Mouse (Mus musculus): ENCODE results near the gene Ugp2. TPM values are rescaled to one million over a fixed set of nuclear protein-coding genes. Genes with fewer than 3 reads are reported as not detected.
"Not testable (repeated sequence)": the region's sequence is repeated elsewhere in the genome, so short reads cannot be mapped to it uniquely, and the experiment has no call there.

Gene Ugp2
- total RNA-seq, 2 experiments from 2014 or later = 76.5 to 77.6 TPM

GRCm38 (mm10) chr11:21343490-21343889 lies 27.5 kb downstream of the Ugp2 start:
- intact Hi-C loops (cut with DNase I) = no loop called here
- no peak for DNase-seq (ENCODE audit: low spot score in 2 of 2)

- intact Hi-C loops (cut with DNase I) = loop anchor here (2.0 kb wide), 1 partner anchor 32 kb away; the partner anchor contains the start of gene Ugp2
- DNase-seq (ENCODE audit: low spot score in 2 of 2) = peak; percentile 22 to 79
These were observed 31.9 kb downstream of the Ugp2 start for GRCm38 (mm10) chr11:21339088-21339487.

- intact Hi-C loops (cut with DNase I) = loop anchor here (2.0 kb wide), 1 partner anchor 33 kb away; the partner anchor contains the start of gene Ugp2
- no peak for DNase-seq (ENCODE audit: low spot score in 2 of 2)
These were observed 33.1 kb downstream of the Ugp2 start for GRCm38 (mm10) chr11:21337855-21338254.

GRCm38 (mm10) chr11:21332639-21333295 lies 38.2 kb downstream of the Ugp2 start:
- intact Hi-C loops (cut with DNase I) = no loop called here
- no peak for DNase-seq (ENCODE audit: low spot score in 2 of 2)

GRCm38 (mm10) chr11:21328141-21328540 lies 42.9 kb downstream of the Ugp2 start:
- DNase-seq (ENCODE audit: low spot score in 2 of 2) = no peak
- intact Hi-C loops (cut with DNase I) = no loop called here

GRCm38 (mm10) chr11:21327486-21327885 lies 43.5 kb downstream of the Ugp2 start:
- intact Hi-C loops (cut with DNase I) = no loop called here
- DNase-seq (ENCODE audit: low spot score in 2 of 2) = no peak

GRCm38 (mm10) chr11:21326770-21327169 lies 44.2 kb downstream of the Ugp2 start:
- DNase-seq (ENCODE audit: low spot score in 2 of 2) = no peak
- intact Hi-C loops (cut with DNase I) = no loop called here

- DNase-seq (ENCODE audit: low spot score in 2 of 2) = no peak
- intact Hi-C loops (cut with DNase I) = no loop called here
These were observed 45.2 kb downstream of the Ugp2 start for GRCm38 (mm10) chr11:21325781-21326180.

- intact Hi-C loops (cut with DNase I) = no loop called here
These were observed 48.7 kb downstream of the Ugp2 start for GRCm38 (mm10) chr11:21322349-21322748.

GRCm38 (mm10) chr11:21321577-21321976 lies 49.4 kb downstream of the Ugp2 start:
- intact Hi-C loops (cut with DNase I) = no loop called here
- DNase-seq (ENCODE audit: low spot score in 2 of 2) = no peak

More at GRCm38 (mm10) chr11:21322349-21322748, 48.7 kb downstream of the Ugp2 start:
- DNase-seq (ENCODE audit: low spot score in 2 of 2) = no peak

- intact Hi-C loops (cut with DNase I) = no loop called here
These were observed 56.9 kb downstream of the Ugp2 start for GRCm38 (mm10) chr11:21313922-21314657.

GRCm38 (mm10) chr11:21309516-21309915 lies 61.5 kb downstream of the Ugp2 start:
- intact Hi-C loops (cut with DNase I) = no loop called here
- DNase-seq (ENCODE audit: low spot score in 2 of 2) = no peak

More at GRCm38 (mm10) chr11:21313922-21314657, 56.9 kb downstream of the Ugp2 start:
- no peak for DNase-seq (ENCODE audit: low spot score in 2 of 2)

- DNase-seq (ENCODE audit: low spot score in 2 of 2) = peak in 1 of 2 experiments; percentile 21
- intact Hi-C loops (cut with DNase I) = no loop called here
These were observed 62.9 kb downstream of the Ugp2 start for GRCm38 (mm10) chr11:21308119-21308518.

- intact Hi-C loops (cut with DNase I) = loop anchor here (2.0 kb wide), 1 partner anchor 146 kb away; no protein-coding TSS in a partner anchor
- no peak for DNase-seq (ENCODE audit: low spot score in 2 of 2)
These were observed 63.8 kb downstream of the Ugp2 start for GRCm38 (mm10) chr11:21307078-21307668.

- intact Hi-C loops (cut with DNase I) = no loop called here
- DNase-seq (ENCODE audit: low spot score in 2 of 2) = no peak
These were observed 67.4 kb downstream of the Ugp2 start for GRCm38 (mm10) chr11:21303619-21304018.

GRCm38 (mm10) chr11:21295486-21295885 lies 75.5 kb downstream of the Ugp2 start:
- intact Hi-C loops (cut with DNase I) = no loop called here
- no peak for DNase-seq (ENCODE audit: low spot score in 2 of 2)

GRCm38 (mm10) chr11:21288153-21288552 lies 82.8 kb downstream of the Ugp2 start:
- DNase-seq (ENCODE audit: low spot score in 2 of 2); intact Hi-C loops (cut with DNase I): not testable (repeated sequence)

- DNase-seq (ENCODE audit: low spot score in 2 of 2) = no peak
- intact Hi-C loops (cut with DNase I) = no loop called here
These were observed 84.6 kb downstream of the Ugp2 start for GRCm38 (mm10) chr11:21286391-21286790.

GRCm38 (mm10) chr11:21276151-21276550 lies 94.8 kb downstream of the Ugp2 start:
- intact Hi-C loops (cut with DNase I) = no loop called here
- DNase-seq (ENCODE audit: low spot score in 2 of 2) = no peak
